Mouse (Mus musculus) kidney, postnatal 25 days (tissue): ENCODE results near the gene Heg1.

ENCODE experiments used
- DNase-seq, 2 experiments: peaks; one replicate each; pipeline ENCODE4 v3.0.0; 2021; ENCODE audit warnings: mixed read lengths in 2 of 2

The Heg1 gene

DNA sequence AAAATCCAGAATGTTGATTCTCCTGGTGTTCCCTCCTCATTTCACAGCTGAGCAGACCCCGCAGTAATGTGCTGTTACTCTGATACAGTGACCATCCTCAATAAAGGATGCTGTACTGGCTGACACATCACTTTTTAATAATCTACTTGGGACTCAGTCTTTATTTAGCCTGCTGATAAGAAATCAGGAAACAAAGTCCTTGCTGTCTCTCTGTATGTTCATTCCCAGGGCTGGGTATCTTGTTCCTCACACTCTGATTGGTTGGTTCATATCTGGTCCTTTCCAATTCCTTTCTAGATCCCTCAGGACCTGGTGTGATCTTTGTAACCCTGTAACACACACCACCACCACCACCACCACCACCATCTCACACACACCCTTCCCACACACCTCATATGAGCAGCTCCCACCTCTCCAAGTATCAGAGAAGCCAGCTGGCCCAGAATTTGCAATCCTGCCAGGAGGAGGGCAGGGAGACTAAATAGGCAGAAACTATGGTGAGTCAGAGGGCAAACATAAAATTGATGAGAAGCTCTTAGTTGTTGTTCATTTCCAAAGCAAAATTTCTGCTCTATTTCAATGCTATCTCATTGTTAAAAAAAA lies 91.7 kb downstream of the Heg1 start:
- DNase-seq = no peak

DNA sequence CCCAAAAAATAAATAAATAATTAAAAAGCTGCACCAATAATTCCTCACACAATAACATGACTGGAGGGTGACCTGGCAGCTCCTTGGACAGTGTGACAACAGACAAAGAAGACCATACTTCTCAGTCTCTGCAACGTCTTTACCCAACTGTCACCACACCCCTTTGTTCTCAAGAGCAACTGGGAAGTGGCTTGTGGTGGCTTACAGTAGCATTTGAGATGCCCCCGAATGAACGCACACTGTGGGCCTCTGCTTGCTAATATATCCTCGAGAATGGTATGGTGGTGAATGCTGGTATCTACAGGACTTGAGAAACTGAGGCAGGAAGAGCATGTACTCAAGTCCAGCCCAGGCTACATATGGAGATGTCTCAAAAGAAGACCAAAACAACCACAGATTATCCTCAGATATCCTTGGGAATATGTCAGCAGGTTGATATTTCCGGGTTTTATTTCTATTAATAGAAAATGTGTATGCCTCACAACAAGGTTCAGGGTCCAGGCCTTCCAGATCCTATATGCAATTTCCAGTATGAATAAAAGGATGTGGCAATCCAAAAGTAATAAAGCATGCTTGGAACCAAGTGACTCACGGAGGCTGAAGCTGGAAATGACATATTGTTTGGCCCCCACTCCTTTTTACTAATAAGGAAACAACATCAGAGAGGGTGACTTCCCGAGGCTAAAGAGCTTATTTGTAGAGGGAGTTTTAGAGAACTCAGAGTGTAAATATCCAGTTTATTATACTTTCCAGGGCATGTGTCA lies 92.8 kb downstream of the Heg1 start:
- DNase-seq = no peak

DNA sequence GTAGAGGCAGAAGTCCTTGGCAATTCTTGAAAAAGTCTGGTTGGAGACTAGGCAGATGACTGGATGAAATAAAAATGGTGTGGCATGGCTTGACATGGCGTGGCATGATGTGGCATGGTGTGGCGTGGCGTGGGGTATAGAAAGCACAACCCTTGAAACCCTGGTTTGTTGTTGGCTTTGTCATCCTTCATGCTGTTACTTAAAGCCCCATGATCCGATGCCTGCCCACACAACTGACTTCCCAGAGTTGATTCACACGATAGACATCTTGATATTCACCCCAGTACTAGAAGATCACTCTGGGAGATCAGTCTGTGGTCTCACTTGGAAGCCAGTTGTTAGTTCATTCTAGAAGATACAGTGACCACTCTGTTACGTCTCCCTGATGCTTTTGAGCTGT lies 93.4 kb downstream of the Heg1 start:
- no peak for DNase-seq

DNA sequence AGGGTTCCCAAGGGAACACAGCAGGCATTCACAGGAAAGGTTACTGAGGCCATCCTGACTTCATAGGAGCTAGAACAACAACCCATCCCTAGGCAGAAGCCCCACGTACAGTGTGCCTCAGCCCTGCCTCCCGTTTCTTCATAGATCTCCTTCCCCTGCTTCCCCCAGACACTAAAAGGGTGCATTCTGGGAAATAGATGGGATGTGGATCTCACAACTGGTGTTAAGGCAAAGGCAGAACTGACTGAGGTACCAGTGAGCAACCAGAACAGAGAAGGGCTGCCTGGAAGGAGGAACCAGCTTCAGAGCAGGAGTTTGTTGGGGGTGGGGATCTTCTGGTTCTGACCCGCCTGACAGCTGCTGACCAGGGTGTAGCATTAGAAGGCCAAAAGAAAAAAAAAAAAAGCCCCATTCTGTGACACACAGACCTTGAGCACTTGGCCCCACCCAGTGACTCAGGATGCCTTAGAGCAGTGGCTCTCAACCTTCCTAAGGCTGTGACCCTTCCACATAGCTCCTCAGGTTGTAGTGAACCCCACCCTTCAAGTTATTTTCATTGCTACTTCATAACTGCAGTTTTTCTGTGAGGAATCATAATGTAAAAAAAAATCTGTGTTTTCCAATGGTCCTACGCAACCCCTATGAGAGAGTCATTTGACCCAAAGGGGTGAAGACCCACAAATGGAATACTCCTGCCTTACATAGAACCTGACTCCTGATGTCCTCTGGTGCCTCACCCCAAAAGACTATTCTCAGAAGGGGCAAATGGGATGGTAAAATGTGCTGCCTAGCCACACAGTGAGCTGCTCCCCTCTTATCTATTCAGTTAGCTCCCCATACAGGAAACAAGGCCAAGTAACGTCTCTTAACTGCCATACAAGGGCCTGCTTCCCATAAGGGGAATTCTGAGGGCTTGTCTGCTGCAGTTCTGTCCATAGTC lies 97.9 kb downstream of the Heg1 start:
- no peak for DNase-seq

DNA sequence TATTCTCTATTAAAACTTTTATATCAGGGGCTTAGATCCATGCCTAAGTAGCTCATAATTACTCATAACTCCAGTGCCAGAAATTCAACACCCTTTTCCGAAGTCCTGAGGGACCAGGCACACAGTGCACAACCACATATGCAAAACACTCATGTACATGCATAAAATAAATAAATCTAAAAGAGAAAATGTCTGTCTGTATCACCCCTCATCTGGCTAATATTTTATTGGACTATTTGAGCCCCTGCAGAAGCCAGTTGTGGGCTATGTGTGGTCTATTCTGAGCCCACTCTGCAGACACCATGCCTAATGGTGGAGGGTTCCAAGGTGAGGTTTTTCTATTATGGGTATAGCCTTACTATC lies 98.5 kb downstream of the Heg1 start:
- no peak for DNase-seq

DNA sequence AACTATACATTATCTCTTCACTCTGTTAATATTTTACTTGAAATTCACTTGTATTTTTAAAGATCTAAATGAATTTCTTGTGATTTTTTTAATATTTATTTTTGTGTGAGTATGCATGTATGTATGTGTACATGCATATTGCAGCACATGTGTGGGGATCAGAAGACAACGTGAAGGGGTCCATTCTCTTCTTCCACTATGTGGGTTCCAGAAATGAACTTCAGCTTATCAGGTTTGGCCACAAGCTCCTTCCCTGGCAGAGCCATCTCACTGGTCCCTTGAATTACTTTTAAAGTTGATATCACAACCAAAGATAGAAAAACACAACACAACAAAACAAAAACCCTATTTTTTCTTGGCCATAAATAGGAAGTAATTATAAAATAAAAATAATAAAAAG lies 100.4 kb downstream of the Heg1 start:
- DNase-seq = no peak

DNA sequence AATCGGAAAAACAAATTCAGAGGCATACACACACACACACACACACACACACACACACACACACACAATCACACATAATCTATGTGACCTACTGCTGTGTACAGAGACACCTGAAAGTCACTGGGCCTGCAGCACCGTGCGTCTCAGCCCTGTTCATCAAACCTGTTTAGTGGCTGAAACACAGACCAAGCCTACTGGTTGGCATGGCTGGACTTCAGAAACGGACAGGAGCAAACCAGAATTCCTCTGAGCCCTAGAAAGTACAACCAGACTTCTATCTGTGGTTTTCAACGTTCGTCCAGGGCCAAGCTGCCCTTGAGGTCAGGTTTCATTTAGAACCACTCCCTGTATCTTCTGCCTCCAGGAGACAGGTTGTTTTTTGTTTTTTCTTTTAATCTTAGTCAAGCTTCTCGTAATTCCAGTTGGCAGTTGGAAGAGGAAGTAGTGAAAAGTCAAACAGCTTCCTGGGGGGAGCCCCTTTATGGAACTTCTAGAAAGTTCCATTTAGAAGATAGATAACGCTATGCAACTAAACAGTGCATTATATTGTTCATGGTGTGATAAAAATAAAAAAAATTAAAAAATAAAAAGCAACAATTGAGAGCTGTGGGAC lies 101.0 kb downstream of the Heg1 start:
- DNase-seq = no peak

DNA sequence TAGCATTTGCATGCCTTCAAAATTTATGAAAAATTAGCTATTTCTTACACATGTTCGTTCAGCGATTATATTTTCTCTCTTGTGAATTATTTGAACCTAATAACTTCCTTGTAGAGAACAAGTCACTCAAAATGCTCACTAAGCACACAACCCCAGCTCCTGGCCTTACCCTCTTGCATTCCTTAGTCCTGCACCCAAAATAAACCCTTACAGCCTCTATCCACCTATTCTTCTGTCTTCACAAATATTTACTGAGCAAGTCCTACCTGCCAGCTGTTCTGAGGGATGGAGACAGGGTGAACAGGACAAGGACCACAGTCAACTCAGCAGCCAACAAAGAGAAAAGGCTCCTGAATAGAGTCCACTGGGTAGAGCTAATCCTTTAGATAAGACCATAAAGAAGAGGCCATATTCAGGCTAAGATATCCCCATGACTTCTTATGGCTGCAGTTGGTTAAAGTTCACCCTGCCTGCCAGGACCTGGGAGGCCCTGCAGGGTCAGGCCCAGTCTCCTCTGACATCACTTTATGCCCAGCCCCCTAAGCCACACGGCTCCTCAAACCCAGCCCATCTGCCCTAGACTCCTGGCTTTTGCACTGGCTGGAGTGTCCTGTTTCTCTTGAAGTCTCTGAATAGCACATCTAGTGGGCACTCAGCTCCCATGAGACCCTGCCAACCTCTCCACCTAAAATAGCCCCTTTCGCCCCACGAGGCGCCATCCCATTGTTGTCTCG lies 102.7 kb downstream of the Heg1 start:
- DNase-seq = no peak

DNA sequence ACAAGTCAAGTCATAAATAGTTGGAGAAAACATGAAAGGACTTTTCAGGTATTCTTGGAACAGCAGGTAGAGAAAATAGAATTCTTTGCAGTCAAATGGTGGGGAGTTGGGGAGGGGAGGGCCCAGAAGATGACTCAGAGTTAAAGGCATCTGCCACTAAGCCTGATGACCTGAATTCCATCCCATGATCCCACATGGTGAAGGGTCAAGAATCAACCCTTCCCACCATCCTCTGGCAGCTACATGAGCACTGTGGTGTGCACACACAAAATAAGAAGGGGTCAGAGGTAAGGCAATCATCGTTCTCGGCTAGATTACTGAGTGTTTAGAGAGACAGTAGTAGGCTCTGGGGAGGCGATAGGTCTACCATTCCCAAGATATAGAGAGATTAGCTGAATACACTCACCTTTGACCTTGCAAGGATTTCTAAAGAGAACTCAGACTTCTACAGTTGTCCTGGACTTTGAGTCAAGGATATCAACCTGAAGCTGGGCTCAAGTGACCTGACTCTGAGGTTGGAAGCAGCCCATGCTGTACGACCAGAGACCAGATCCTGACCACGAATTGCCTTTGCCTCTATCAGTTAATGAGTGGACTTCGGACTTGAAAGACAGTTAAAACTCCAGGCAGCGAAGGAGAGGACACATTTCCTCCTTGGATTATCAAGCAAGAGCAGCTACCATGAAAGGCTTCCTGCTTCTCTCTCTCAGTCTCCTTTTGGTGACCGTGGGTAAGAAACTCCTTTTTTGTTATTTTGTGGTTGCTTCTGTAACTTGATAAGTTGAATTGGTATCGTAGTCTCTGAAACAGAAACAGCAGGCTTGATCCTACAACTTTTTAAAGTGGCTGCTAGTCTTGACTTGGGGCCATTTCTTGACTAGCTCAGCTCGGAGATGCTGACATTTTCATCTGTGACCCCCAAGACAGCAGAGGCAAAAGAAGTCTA lies 109.9 kb downstream of the Heg1 start, which contains the start of gene Muc13:
Gene Muc13, plus strand, starts transcription at position 192 of the 946 bp plus-strand sequence.
- no peak for DNase-seq

DNA sequence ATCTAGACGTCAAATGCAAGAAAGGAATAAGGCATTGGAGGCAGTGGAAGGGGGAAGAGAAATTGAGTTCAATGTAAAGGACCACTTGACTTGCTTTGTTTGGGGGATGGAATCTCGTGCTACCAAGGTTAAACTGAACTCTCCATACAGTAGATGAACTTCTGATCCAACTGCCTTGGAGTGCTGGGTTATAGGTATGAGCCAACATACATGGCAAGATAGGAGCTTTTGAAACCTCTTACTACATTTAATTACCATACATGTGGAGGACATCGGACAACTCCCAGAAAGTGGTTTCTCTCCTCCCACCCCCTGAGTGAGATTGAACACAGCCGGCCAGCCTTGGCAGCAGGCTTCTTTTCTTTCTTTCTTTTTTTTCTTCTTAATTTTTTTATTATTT lies 110.9 kb downstream of the Heg1 start:
- DNase-seq = no peak

DNA sequence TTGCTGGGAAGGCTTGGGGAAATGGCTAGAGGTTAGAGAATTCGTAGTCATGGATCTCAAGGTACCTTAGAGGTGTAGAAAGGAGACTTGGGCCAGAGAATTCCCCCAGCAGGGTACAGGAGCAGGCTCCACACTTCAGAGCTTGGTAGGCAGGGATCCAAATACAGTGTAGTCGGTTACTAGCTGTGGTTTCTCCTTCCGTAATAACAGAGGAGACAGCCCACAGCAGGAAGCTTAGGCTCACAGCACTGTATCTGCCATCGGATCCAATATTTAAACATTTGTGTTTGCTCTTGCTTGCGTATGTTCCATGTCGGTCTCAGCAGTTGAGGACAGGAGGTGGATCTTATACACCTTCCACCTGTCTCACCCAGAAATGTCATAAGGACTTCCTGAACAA lies 111.7 kb downstream of the Heg1 start:
- no peak for DNase-seq

DNA sequence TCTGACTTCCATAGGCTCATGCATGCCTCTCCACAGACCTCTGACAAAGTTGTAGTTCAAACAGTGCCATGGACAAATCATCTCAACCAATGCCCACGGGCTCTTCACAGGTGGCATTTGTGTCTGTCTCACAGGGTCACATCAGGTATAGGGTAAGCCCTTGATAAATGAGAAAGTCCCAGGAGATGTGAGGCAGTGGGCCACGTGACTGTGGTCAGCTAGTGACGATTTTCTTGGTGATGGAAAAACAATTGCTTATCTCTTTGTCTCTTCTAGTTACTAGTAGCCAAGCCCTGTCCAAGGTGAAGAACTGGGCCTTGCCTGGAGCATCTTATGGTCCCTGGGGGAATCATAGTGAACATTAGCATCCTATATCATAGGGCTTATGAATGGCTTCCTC lies 112.6 kb downstream of the Heg1 start:
- DNase-seq = no peak

DNA sequence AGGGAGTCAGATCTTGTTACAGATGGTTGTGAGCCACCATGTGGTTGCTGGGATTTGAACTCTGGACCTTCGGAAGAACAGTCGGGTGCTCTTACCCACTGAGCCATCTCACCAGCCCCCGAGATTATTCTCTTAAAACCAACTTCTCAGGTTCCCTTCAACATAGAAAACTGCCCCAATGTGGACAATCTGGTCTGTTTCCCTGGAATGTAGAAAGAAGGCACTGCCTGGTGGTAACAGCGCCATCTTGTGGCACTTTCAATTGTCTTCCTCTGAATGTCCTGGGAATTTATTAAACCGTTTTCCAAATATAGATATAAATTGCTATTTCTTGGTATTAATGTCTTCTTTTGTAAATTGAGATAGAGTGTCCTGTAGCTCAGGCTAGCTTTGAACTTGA lies 113.7 kb downstream of the Heg1 start:
- peak; percentile 51 to 84 for DNase-seq

DNA sequence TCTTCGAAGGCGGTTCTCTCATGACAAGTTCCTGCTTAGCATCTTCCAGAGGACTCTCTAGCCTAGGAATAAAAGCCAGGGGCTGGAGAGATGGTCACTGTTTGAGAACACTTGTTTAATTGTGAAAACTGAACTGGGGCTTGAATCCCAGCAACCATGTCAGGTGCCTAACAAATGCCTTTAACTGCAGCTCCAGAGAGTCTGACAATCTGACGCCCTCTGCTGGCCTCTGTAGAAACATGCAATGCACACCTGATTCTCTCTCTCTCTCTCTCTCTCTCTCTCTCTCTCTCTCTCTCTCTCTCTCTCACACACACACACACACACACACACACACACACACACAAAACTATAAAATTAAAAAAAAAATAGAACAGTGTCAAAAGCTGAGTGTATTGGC lies 125.8 kb downstream of the Heg1 start:
- DNase-seq = no peak

DNA sequence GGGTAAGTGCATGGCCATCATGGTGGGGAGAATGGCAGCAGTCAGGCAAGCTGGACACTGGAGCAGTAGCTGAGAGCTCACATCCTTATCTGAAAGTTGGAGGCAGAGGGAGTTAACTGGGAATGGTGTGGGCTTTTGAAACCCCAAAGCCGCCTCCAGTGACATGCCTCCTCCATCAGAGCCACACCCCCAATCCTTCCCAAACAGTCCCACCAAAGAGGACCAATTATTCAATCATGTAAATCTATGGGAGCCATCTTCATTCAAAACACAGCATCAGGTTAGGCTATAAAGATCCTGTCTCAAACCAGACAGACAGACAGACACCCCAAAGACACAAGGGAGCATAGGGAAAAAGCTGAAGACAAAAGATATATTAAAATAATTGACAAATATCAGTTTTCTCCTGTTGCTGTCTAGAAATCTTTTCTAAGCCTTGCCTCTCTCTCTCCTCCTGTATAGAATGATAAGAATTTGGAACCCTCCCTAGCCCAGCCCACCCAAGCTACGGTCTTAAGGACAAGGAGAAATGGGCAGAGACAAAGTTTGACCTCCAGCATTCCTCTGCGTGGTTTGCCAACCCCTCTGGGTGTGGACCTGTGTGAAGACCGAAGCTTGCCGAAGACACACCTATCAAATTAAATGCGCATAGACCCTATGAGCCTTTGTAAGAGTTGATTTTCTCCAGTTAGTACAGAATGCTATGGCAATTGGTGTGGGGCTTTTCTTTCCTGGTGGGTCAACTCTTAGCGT lies 134.4 kb downstream of the Heg1 start:
- DNase-seq = no peak

DNA sequence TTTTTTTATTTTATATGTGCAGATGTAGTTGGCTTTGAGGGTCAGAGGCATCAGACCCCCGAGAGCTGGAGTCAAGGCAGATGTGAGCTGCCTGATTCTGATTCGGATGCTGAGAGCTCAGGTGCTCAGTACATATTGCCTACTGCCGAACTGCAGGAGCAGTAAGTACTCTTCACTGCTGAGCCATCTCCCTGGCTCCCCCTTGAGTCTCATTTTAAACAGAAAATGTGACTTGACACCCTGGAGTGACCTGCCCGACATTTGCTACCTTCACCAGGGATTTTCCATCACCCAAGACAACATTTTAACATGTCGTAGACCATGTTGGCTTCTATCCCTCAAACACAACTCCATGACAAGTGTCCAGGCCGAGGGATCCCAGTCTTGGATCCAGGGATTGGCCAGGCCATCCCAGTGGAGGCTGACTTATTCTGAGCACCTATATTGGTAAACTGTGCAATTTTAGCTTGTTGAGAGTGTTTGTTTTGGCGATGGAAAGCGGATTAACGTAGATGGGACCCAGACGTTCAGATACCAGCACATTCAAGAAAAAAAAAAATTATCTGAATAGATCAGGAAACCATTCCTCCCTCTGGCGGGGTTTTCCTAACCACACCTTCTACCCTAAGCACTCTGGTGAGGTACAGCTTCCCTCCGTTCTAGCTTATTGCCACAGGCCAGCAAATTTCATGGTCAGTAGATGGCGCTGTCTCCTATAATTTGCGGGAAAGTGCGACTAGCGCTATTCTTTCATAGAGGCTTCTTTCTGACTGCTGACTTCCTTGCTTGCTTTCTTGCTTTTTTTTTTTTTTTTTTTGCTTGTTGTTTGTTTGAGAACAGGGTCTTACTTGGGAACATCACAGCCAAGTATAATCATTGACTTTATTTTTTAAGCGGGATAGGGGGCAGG lies 136.4 kb downstream of the Heg1 start:
- peak; percentile 82 to 94 for DNase-seq
